Mouse (Mus musculus) olfactory bulb, adult 2 months (tissue): ENCODE data around the gene Commd3.

Experiments used
- CTCF ChIP-seq: fragments of 200-500 bp; IDR thresholded peaks from 2 replicates; pipeline ENCODE4 v1.5.1; 2012; ENCODE audit warnings: low read depth, mild to moderate bottlenecking, low read length, moderate library complexity; ENCODE audit not compliant: insufficient read depth
- POLR2A ChIP-seq: fragments of 200-500 bp; IDR thresholded peaks from 2 replicates; pipeline ENCODE4 v1.6.1; 2012; ENCODE audit warnings: mild to moderate bottlenecking, low read depth, low read length, moderate library complexity; ENCODE audit not compliant: insufficient read depth

DNA sequence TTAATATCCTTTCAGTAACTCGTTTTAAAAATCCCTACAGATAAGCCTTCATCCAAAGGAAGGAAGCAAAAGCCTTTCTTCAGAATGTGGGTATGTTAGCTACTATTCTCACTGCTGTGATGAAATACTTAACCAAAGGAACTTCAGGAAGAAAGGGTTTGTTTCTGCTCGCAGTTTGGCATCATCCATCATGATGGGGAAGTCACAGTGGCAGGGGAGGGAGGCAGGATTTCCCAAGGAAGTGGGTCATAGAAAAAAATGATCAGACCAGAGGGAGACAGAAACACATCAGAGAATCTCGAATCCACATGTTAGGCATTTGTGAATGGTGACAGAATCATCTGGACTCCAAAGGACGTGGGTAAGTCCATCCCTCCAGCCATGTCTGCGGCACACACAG lies 17.4 kb upstream of the Commd3 start:
- TF ChIP-seq CTCF (no peak), POLR2A (no peak)
